Mouse (Mus musculus) liver, embryonic 14.5 days (tissue): ENCODE results near the gene Elmo1. TPM values are rescaled to one million over a fixed set of nuclear protein-coding genes. Genes with fewer than 3 reads are reported as not detected.

Source experiments
- ATAC-seq: fragments of 200-750 bp; cut with Nextera tagmentation; 2 replicates; pipeline ENCODE4 v1.8.0; 2017; ENCODE audit warnings: moderate number of reproducible peaks, mild to moderate bottlenecking, moderate library complexity; ENCODE audit not compliant: insufficient read depth
- DNase-seq, 3 experiments: peaks; one replicate each; pipeline ENCODE4 v3.0.0-alpha.2; 2012 to 2013; ENCODE audit warnings: low read depth in 3 of 3, low spot score in 3 of 3
- H3K27ac ChIP-seq: fragments of 300-500 bp; sonication (generic); 2 replicates; pipeline ENCODE4 v1.5.1; 2014; ENCODE audit warnings: moderate library complexity, mild to moderate bottlenecking, control low read depth, inconsistent platforms
- H3K27me3 ChIP-seq: fragments of 300-500 bp; sonication (generic); 2 replicates; pipeline ENCODE4 v1.6.1; 2014; ENCODE audit warnings: mild to moderate bottlenecking, low read length, moderate library complexity; ENCODE audit not compliant: control insufficient read depth, insufficient read depth
- H3K36me3 ChIP-seq: fragments of 300-500 bp; sonication (generic); replicated peaks from 2 replicates; pipeline ENCODE4 v1.6.1; 2014; ENCODE audit warnings: low read depth; ENCODE audit not compliant: control insufficient read depth, insufficient read depth
- H3K4me1 ChIP-seq, 2 experiments: fragments of 200-500 bp in 1 of 2; fragments of 300-500 bp in 1 of 2; sonication (generic) in 1 of 2; replicated peaks; 2 replicates each; pipeline ENCODE4 v1.6.1; 2012 to 2014; ENCODE audit warnings: antibody characterized with exemption in 1 of 2, inconsistent platforms in 1 of 2, low read length in 1 of 2; ENCODE audit not compliant: control insufficient read depth in 2 of 2, insufficient read depth in 2 of 2
- H3K4me2 ChIP-seq: fragments of 300-500 bp; sonication (generic); 2 replicates; pipeline ENCODE4 v1.6.1; 2014; ENCODE audit warnings: low read depth, mild to moderate bottlenecking, control low read depth, moderate library complexity
- H3K4me3 ChIP-seq, 2 experiments: fragments of 200-500 bp in 1 of 2; fragments of 300-500 bp in 1 of 2; sonication (generic) in 1 of 2; 2 replicates each; pipeline ENCODE4 v1.5.1; 2012 to 2014; ENCODE audit warnings: low read depth in 2 of 2, low read length in 2 of 2, mild to moderate bottlenecking in 2 of 2, control low read depth in 1 of 2, inconsistent platforms in 1 of 2, moderate library complexity in 1 of 2; ENCODE audit not compliant: insufficient read depth in 1 of 2
- H3K9ac ChIP-seq: fragments of 300-500 bp; sonication (generic); replicated peaks from 2 replicates; pipeline ENCODE4 v1.6.1; 2014; ENCODE audit warnings: mild to moderate bottlenecking, control low read depth, moderate library complexity
- H3K9me3 ChIP-seq: fragments of 300-500 bp; sonication (generic); 2 replicates; pipeline ENCODE4 v1.6.1; 2016; ENCODE audit warnings: low read length, mixed read lengths; ENCODE audit not compliant: control insufficient read depth
- CTCF ChIP-seq: IDR thresholded peaks from 2 replicates; pipeline ENCODE4 v1.5.1; 2016; ENCODE audit warnings: antibody characterized with exemption, low read depth, control low read depth
- EP300 ChIP-seq: IDR thresholded peaks from 2 replicates; pipeline ENCODE4 v1.6.1; 2016; ENCODE audit warnings: antibody characterized with exemption, low read depth
- WGBS: fragments of 180-500 bp; shearing (Covaris S2); extraction: QIAGEN DNeasy Blood & Tissue Kit; methylation state at CpG from one replicate; pipeline ENCODE4 v1.1.7; 2014; ENCODE audit not compliant: insufficient replicate concordance; 5-methylcytosine and 5-hydroxymethylcytosine counted together
- polyA plus RNA-seq, 2 experiments: library from polyadenylated mRNA; depleted of rRNA in 1 of 2; stranded (reverse) in 1 of 2; unstranded in 1 of 2; fragments of >200 nt; fragmentation: Nextera tagmentation in 1 of 2; extraction: Ambion mirVana in 1 of 2; gene quantifications; 2 replicates each; pipeline versions ENCODE4 v1.2.1 to v1.2.3; 2012 to 2014

The Elmo1 gene
- polyA plus RNA-seq, 2 experiments, result 3.0 to 3.9 TPM

DNA sequence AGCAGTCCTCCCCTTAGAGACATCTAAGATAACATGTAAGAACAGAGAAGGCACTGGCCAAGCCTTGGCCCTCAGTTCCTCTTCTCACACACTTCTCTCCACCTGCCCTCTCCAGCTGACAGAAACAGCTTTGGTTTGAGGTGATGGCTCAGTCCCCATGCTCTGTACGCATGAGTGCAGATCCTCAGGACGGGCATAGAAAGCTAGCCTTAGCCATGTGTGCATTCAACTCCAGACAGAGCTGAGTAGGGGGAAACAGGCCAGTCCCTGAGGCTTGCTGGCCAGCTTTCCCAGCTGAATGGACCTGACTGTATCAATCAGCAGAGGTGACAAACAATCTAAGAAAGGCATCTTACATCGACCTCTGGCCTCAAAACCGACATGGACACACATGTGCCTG, 435.4 kb downstream of the Elmo1 start:
- Histone ChIP-seq H3K36me3 (no peaks in the 10 kb centered on the region), H3K4me1 (no peaks in the 10 kb centered on the region), H3K27me3 (no peaks in the 10 kb centered on the region), H3K4me2 (no peak overlapping the region), H3K27ac (no peak overlapping the region), H3K9ac (no peak overlapping the region), H3K4me3 (no peak overlapping the region), H3K9me3 (no peaks in the 10 kb centered on the region)
- ATAC-seq (no peak), DNase-seq (no peak)
- 65% methylated on average over 4 of the region's 4 CpGs for WGBS
- TF ChIP-seq EP300 (no peak), CTCF (no peak)

DNA sequence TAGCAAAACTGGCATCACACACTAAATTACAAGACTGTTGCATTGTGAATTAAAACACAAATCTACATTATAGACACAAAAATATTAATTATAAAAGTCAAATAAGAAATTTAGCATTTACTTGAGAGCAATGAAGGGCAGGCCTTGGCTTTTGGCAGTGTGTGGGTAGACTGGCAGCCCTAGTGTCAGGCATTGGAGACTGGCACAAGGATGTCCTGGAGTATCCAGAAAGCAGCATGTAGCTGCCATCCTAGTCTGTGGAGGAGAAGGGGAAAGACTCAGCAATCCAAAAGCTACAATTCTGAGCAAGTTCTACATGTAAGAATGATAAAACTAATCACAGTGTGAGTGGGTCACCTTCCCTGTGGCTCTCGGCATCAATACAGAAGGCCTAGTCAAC, 446.7 kb downstream of the Elmo1 start:
- Histone ChIP-seq H3K4me3 (no peak overlapping the region), H3K27me3 (no peaks in the 10 kb centered on the region), H3K27ac (no peak overlapping the region), H3K4me2 (no peak overlapping the region), H3K9me3 (no peaks in the 10 kb centered on the region), H3K9ac (no peak overlapping the region), H3K36me3 (no peaks in the 10 kb centered on the region), H3K4me1 (no peaks in the 10 kb centered on the region)
- ATAC-seq (no peak), DNase-seq (no peak)
- TF ChIP-seq EP300 (no peak), CTCF (no peak)
- 56% methylated on average over 1 of the region's 1 CpGs for WGBS

DNA sequence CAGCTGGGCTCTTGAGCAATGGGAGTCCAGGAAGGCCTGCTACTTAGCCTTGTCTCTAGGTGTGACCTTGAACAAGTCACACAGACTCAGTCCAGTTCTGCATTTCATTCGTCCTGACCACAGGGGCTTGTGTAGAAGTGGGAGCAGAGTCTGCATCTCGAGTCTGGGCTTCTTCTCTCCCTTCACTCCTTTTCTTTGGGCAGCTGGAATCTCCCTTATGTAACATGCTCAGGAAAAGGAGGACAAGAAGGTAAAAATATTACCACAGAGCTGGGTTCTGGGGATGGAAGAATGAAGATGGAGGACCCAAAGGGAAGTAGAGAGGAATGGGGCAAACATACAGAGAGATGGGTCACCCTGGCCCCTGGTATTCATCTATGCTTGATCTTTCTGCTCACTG, 447.1 kb downstream of the Elmo1 start:
- WGBS, result 37% methylated on average over 2 of the region's 2 CpGs
- TF ChIP-seq CTCF (no peak), EP300 (no peak)
- Histone ChIP-seq H3K9me3 (no peaks in the 10 kb centered on the region), H3K4me3 (no peak overlapping the region), H3K9ac (no peak overlapping the region), H3K4me2 (no peak overlapping the region), H3K36me3 (no peaks in the 10 kb centered on the region), H3K4me1 (no peaks in the 10 kb centered on the region), H3K27ac (no peak overlapping the region), H3K27me3 (no peaks in the 10 kb centered on the region)
- ATAC-seq (no peak), DNase-seq (no peak)

DNA sequence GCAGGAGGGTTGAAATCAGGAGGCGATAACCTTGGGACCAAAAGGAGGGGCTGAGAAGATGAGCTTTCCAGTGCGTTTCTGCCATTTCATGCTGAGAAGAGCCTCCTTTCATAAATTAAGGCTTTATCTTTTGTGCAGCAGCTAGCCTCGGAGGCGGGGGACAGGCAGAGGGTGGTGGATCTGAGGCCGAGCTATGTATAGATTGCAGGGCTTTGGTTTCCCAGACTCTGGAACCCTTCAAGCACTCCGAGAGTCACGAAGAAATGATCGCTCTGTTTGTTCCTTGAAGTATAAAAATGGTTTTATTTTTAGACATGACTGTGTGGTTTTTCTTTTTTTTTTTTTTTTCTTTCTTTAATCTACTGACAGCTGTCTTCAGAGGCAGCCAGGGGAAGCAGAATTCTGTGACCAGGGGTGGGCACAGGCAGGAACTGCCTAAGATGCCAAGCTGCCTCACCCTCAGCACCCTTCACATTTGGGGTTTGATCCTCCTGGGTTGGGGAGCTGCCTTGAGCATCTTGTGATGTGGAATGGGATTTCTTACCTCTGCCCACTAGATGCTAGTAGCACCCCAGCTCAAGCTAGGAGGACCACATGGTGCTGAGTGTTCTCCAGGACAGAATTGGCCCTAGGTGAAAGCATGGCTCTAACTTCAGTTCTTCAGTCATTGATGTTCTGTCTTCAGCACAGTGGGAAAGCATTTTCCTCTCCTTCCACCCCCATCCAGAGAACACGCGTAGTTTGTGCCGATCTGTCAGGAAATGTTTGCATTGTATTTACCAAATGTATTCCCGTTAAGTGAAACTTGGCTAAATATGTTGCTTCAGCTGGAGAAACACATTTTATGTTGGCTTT, 448.0 kb downstream of the Elmo1 start:
- Histone ChIP-seq H3K27ac (no peak overlapping the region), H3K9me3 (no peaks in the 10 kb centered on the region), H3K9ac (no peak overlapping the region), H3K4me2 (no peak overlapping the region), H3K4me1 (no peaks in the 10 kb centered on the region), H3K4me3 (no peak overlapping the region), H3K36me3 (no peaks in the 10 kb centered on the region), H3K27me3 (no peaks in the 10 kb centered on the region)
- 58% methylated on average over 12 of the region's 12 CpGs for WGBS
- DNase-seq (no peak), ATAC-seq (no peak)
- no peak for TF ChIP-seq EP300
- TF ChIP-seq CTCF, result no peak

DNA sequence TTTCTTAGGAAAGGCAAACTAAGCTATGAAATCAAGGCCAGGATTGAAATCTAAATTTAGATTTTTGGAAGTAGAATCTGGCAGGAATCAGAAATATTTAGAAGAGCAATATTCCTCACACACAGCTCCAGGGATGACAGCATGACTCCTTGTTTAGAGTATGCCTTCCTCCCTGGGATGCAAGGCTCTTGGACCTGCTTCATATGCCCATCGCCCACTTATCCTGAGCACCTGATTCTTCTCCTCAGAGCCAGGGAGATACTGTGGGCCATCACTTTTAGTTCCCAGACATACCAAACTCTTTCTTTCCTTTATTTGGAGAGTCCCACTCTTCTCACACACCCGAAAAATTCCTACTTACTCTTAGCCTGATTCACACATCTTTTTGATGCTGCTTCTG, 449.2 kb downstream of the Elmo1 start:
- DNase-seq (no peak), ATAC-seq (no peak)
- 63% methylated on average over 2 of the region's 2 CpGs for WGBS
- Histone ChIP-seq H3K9me3 (no peaks in the 10 kb centered on the region), H3K27me3 (no peaks in the 10 kb centered on the region), H3K4me3 (no peak overlapping the region), H3K36me3 (no peaks in the 10 kb centered on the region), H3K4me2 (no peak overlapping the region), H3K4me1 (no peaks in the 10 kb centered on the region), H3K27ac (no peak overlapping the region), H3K9ac (no peak overlapping the region)
- no peak for TF ChIP-seq EP300
- no peak for TF ChIP-seq CTCF
